Mouse (Mus musculus) heart, postnatal 36 days (tissue): ENCODE results near the gene Rpa2. TPM values are rescaled to one million over a fixed set of nuclear protein-coding genes. Genes with fewer than 3 reads are reported as not detected.
A peak's percentile ranks its signal among the peaks of the same experiment; 100 is the strongest.
"Not testable (repeated sequence)": the region's sequence is repeated elsewhere in the genome, so short reads cannot be mapped to it uniquely, and the experiment has no call there.

Experiments used
- DNase-seq, 2 experiments: peaks; one replicate each; pipeline ENCODE4 v3.0.0; 2021 to 2022
- intact Hi-C: fragments of 180-260 bp; cut with DNase I; formaldehyde crosslinking; loops from one replicate; pipeline ENCODE4 v1.15.1; 2025
- total RNA-seq, 2 experiments: library from RNA; stranded (reverse); gene quantifications; 2 replicates each; pipeline ENCODE4 v1.2.3; 2021

The Rpa2 gene
- total RNA-seq: 10 to 100 TPM; 11.6 to 15.0 TPM

DNA sequence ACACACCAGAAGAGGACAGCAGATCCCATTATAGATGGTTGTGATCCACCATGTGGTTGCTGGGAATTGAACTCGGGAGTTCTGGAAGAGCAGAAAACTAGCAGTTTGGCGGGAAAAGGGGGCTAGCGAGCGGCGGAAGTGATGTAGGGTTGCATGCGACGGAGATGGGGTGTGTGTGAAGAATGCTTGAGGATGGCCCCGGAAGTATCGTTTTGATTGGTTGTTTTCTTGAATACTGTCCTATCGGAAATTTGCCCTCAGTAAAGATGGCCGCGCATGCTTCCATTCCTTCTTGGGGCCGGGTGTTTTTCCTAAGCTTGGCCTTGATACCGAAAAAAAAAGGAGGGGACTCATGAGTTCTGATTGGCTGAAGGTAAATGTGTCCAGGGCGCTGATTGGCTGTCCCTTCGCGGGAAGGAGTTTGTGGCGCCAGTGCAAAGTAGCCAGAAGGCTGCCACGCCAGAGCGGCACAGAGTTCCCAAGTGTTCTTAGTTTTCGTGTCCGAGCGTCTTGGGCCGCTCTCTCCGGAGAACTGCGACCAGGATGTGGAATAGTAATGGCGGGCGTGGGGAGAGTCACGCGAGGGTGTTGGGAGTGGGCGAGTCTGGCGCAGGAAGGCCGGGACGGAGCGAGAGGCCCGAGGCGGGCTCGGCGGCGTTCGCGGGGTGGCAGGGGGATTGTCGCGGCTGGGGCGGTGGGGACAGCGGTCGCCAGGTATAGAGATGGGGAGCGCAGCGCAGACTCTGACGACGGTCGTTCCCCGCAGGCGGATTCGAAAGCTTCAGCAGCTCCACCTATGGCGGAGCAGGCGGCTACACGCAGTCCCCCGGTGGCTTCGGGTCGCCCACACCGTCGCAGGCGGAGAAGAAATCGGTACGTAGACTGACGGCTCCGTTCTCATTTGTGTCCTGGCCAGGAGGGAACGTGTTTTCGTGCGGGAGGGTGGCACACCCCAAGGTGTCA, at the start of gene Rpa2:
Rpa2 (plus strand) TSS at position 419 of the 963 bp plus-strand sequence.
- DNase-seq: peak; percentile 98 to 99
- intact Hi-C loops: loop anchor here (2.0 kb wide), 1 partner anchor 35 kb away; the partner anchor contains the start of gene Xkr8

GRCm38 (mm10) chr4:132728233-132728632, 39.9 kb upstream of the Rpa2 start:
- DNase-seq: no peak
- intact Hi-C loops: no loop called here

GRCm38 (mm10) chr4:132731616-132732015, 36.5 kb upstream of the Rpa2 start:
- no peak for DNase-seq
- intact Hi-C loops: loop anchor here (2.0 kb wide), 1 partner anchor 35 kb away; no protein-coding TSS in a partner anchor

DNA sequence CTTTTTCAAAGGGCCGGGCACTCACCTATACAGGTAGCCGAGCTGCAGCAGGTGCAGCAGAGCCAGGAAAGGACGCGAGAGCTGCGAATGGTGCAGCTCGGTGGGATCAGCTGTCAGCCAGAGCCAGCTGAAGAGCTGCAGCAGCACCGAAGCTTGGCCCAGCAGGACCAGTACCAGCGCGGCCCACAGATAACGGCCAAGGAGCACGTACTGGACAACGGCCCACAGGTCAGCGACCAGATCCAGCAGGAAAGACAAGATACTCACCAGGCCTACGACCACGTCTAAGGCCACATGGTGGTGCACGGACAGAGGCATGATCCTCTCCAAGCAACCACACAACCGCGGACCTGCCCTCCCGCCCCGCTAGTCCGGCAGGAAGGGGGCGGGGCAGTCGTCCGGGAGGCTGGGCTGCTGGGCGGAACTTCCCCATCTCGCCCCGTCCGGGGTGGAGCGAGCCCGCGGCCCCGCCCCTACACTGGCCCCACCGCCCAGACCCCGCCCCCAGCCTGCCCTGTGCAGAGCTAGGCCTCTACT, 35.9 kb upstream of the Rpa2 start, which contains the start of gene Xkr8:
Xkr8 (minus strand) TSS at position 399 of the 537 bp plus-strand sequence.
- intact Hi-C loops: loop anchor here (2.0 kb wide), 1 partner anchor 35 kb away; no protein-coding TSS in a partner anchor
- DNase-seq: peak; percentile 88 to 93

DNA sequence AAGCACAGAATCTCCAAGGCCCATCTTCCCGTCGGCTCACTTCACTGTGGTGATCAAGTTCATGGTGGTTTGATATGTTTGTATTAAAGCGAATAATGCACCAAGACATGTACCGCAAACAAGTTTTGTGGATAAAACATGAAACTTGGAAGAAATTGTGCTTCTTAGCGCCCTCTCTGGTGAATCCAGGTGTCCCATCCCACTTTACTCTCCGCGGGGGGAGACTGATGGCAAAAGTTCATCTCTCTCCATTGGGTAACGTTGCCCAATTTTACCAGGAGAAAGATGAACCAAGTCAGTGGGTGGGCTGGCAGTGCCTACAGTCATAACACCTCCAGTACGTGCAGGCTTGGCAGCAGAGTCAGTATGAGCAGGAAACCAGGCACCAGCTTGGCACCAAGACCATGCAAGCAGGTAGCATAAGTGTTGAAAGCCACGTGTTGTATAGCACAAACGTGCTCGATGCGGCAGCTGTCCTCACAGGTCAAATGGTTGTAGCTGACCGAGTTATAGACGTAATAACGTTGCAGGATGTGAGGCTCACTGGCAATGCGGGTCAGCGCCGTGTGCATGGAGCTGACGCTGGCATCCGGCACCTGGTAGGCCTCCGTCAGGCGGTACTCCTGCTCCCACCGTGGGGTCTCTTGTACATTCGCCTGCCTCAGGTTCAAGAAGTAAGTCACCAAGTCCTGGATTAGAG, 34.9 kb upstream of the Rpa2 start:
- intact Hi-C loops: loop anchor here (2.0 kb wide), 1 partner anchor 34 kb away; no protein-coding TSS in a partner anchor
- DNase-seq: no peak

GRCm38 (mm10) chr4:132734766-132735165, 33.4 kb upstream of the Rpa2 start:
- intact Hi-C loops: no loop called here
- no peak for DNase-seq

GRCm38 (mm10) chr4:132735389-132735788, 32.7 kb upstream of the Rpa2 start:
- DNase-seq: no peak

DNA sequence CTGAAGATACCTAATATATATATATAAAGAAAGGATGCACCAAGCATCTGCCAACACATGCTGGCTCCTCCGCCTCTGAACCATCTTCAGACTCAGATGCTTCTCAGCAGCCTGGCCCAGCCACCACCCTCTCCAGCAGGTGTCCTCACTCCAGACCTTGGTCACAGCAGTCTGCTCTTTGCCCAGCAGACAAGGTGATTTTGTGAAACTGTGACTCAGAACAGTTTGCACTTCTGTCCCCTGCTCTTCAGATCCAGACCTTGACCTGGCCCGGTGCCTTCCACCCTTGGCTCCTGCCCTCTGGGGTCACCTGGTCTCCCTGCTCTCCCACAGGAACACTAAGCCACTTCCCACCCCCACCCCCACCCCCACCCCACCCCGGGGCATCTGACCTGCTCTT, 32.2 kb upstream of the Rpa2 start:
- intact Hi-C loops: no loop called here
- no peak for DNase-seq

More at GRCm38 (mm10) chr4:132735389-132735788, 32.7 kb upstream of the Rpa2 start:
- intact Hi-C loops: no loop called here

- intact Hi-C loops: not testable (repeated sequence)
Measured at GRCm38 (mm10) chr4:132737154-132737553, 31.0 kb upstream of the Rpa2 start.

DNA sequence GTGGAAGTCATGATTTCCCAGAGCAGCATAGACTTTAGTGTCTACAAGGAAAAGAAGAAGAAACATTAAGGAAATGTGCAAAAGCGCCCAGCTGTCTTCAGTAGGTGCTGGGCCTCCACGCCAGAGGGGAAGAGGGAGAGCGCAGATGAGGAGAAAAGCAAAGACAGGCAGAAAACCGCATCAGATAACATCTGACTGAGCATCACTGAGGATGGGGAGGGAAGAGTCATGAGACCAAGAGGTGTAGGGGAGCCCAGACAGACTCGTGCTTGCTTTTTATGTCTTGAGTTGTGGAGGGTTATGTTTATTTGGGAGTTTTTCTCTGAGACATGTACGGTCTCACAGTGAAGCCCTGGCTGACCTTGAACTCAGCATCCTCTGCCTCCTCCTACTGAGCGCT, 26.6 kb upstream of the Rpa2 start:
- DNase-seq: no peak
- intact Hi-C loops: no loop called here

More at GRCm38 (mm10) chr4:132737154-132737553, 31.0 kb upstream of the Rpa2 start:
- not testable (repeated sequence) for DNase-seq

DNA sequence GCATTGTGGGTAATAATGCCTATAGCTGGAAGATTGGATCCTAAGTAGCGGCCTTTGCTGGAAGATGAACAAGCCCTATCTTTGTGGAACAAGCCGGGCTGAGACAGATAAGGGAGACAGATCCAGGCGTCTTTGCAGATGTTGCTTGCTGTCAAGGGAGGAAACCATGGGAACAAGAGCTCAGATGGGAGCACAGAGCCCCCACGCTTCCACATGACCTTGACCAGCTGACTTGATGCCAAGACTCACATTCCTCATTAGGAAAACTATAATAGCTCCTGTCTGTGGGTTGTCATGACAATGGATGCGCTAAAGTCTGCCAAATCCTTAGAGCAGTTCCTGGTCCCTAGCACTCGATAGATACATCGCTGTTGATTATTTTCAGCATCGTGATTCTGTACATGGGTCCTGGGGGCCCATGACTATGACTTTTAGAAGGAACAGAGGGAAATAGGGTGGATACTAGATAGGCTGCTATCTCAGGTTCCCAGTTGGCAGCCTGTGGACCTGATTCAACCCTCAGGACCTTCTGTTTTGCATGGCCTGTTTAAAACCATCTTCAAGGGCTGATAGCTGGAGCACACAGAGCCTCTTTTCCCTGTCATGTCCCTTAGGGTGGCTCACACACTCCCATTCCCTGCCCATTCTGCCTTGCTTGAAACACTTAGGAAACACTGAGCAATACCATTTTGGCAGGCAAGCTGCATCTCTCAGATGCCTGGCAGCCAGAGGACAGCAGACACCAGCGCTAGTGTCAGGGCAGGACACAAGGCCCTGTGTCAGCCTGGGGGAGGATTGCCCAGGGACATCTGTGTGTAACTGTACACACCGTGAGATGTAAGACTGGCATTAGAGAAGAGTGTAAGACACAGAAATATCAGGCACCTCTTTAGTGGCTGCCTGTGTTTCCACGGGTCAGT, 23.9 kb upstream of the Rpa2 start:
- no peak for DNase-seq
- intact Hi-C loops: no loop called here

- DNase-seq: no peak
- intact Hi-C loops: no loop called here
Measured at GRCm38 (mm10) chr4:132746911-132747517, 21.1 kb upstream of the Rpa2 start.

GRCm38 (mm10) chr4:132747664-132748259, 20.4 kb upstream of the Rpa2 start:
- peak; percentile 52 to 58 for DNase-seq
- intact Hi-C loops: no loop called here

DNA sequence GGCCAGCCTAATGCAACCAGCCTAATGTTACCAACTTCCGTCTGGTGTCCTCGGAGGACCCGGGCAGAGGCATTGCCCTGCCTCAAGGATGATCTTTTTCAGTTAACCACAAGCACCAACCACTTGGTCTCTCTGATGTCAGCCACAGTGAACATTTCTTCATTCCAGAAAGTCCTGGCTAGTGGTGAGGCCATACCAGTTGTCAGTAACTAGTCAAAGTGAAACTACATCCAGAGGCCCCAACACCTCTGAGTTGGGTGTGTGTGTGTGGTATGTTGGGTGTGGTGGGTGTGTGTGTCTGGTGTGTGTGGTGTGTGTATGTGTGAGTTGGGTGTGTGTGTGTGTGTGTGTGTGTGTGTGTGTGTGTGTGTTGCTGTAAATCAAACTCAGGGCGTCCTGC, 19.4 kb upstream of the Rpa2 start:
- no peak for DNase-seq
- intact Hi-C loops: no loop called here

DNA sequence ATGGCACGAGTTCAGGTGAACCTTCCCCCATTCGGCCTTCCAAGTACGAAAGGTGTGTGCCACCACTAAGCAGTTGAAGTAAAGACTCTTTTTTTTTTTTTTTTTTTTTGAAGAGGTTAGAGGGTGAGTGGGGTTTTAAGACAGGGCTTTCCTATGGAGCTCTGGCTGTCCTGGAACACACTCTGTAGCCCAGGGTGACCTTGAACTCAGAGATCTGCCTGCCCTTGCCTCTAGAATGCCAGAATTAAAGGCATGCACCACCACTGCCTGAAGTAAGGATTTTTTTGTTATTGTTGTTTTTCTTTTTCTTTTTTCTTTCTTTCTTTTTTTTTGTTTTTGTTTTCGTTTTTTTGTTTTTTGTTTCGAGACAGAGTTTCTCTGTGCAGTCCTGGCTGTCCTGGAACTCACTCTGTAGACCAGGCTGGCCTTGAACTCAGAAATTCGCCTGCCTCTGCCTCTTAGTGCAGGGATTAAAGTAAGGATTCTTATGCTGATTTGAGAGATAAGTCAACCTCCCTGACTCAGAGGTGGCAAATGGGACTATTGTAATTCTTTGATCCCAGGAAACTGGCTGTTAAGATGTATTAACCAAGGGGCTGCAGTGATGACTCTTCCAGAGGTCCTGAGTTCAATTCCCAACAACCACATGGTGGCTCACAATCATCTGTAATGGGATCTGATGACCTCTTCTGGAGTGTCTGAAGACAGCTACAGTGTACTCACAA, 18.7 kb upstream of the Rpa2 start:
- intact Hi-C loops: no loop called here
- DNase-seq: no peak

DNA sequence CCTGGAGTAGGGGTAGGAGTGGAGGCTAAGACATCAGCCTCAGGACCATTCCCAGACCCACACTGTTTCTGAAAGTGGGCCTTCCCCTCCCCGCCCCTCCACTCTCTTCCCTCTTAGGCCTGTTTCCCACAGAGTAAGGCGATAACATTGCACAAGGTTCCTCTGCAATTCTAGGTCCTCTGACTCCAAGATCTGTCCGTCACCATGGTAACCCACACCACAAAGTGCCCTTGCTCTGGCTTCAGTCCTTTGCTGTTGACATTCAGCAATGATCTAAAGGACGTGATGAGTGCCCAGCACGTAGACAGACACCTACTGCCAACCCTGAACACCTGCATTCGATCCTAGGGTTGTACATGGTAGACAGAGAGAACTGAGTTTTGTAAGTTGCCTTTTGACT, 15.1 kb upstream of the Rpa2 start:
- intact Hi-C loops: no loop called here
- DNase-seq: no peak

DNA sequence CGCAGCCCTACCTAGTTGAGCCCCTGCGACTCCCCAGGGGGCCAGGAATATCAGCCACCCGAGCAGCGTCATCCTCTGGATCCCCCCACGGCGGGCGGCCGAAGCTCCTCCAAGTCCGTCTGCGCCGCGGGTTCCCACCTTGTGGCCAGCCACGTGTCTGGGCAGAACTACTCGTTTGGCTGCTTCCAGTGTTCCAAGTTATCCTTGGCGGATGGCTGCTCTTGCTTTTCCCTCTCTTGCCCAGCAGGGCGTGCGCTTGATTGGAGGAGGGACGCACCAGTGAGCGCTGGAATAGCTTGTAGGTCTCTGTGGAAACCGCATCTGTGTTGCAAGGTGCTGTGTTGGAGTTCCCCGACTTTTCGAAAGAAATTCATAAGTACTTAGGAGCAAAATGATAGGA, 11.2 kb upstream of the Rpa2 start, which contains the start of gene Smpdl3b:
Smpdl3b (minus strand) TSS at position 279 of the 400 bp plus-strand sequence.
- intact Hi-C loops: no loop called here

DNA sequence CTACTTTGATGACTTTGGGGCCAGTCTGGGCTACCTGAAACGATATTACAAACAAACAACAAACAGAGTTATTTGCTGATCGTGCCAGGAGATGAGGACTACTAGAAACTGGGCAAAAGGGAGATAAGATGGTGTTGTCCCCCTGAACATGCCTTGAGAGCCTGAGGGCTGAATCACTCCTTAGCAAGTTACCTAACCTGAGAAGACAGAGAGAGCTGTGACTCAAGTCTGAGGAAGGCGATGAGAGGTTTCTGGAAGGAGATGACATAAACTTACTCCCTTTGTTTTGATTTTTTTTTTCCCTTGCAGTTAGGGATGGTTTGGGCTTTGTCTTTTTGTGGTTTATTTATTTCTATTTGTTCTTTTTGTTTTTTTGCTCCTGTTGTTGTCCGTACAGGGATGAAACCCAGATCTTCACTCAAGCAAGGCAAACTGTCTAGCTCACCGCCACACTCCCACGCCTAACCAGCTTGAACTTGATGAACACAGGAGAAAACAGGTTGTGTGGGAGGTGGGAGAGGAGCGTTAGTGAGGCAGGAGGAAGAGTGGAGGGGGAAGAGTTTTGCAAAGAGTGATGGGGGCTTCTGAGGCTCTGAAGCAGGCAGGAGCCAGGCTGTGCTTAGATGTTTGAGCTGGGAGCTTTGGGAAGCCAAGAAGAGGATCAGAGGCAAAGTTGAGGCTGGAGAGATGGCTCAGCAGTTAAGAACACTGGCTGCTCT, 10.3 kb upstream of the Rpa2 start:
- no peak for DNase-seq
- intact Hi-C loops: no loop called here

More for the DNA sequence above, 11.2 kb upstream of the Rpa2 start, which contains the start of gene Smpdl3b:
- DNase-seq: peak; percentile 73 to 76
